Comparison of ENCODE assay signal across 11 mouse cellular contexts in the genomic region with DNA sequence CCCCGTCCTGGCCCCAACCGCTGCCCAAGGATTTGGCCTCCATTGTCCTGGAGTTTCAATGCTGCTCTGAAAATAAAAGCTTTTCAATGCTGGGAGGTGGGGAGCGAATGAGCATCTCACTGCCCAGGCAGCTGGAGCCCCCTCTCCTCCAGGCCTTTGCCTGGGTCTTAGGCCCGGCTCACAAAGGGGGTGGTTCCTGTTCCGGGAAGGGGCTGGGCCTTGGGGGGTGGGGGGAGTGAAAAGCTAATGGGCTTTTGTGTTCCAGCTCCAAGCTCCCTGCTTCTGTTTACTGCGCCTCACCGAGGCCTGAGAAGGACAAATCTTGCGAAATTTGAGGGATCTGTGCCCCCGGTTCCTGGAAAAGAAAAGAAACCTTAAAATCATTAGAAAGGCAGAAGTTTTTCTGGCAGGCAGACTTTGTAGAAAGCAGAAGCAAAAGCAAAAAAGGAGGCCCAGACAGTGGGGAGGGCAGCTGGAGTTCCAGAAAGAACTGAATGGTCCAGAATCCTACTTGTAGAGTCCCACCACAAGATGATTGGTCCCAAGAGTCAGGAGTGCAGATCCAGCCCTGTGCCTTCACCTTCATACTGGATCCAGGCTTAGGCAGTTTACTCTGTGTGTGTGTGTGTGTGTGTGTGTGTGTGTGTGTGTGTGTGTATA. TPM values are rescaled to one million over a fixed set of nuclear protein-coding genes. Genes with fewer than 3 reads are reported as not detected.
DNase-seq lines count a peak whose midpoint lies in the region; ATAC-seq and TF ChIP-seq lines count a peak whose summit lies in the region.
"Had no signal": no experiment of that assay in that cellular context is flagged by ENCODE, and none has a peak within 500 bp of the region (broad histone marks: within the 10 kb centered on the region; RNA-seq: fewer than 3 reads in every experiment).

No protein-coding gene starts in this region.

- H3K9ac ChIP-seq in midbrain, postnatal 0 days (replicated peaks; ENCODE audit: low read length, poor library complexity, severe bottlenecking): no peak overlapping the region
- no peak overlapping the region for H3K9ac ChIP-seq in forebrain, embryonic 12.5 days
- H3K9ac ChIP-seq in liver, embryonic 15.5 days: no peak overlapping the region

- no peak for TF ChIP-seq POLR2A in small intestine, adult 2 months (IDR thresholded peaks at IDR 0.05; ENCODE audit: low read depth, low read length)
- TF ChIP-seq POLR2A in lung, adult 2 months (IDR thresholded peaks at IDR 0.05; ENCODE audit: borderline replicate concordance, extremely low read depth, low read depth, low read length): no peak

- H3K4me2 ChIP-seq in midbrain, postnatal 0 days (ENCODE audit: low read depth, low read length, poor library complexity, severe bottlenecking): no peak overlapping the region
- H3K4me2 ChIP-seq in forebrain, embryonic 12.5 days: no peak overlapping the region
- H3K4me2 ChIP-seq in liver, embryonic 15.5 days: no peak overlapping the region

- TF ChIP-seq CTCF in midbrain, postnatal 0 days (IDR thresholded peaks at IDR 0.05): no peak
- no peak for TF ChIP-seq CTCF in small intestine, adult 2 months (IDR thresholded peaks at IDR 0.05; ENCODE audit: extremely low read depth, insufficient read length, insufficient replicate concordance, low read depth, low read length)
- no peak for TF ChIP-seq CTCF in lung, adult 2 months (IDR thresholded peaks at IDR 0.05; ENCODE audit: insufficient read depth, low read length)

- H3K4me1 ChIP-seq in midbrain, embryonic 10.5 days: peaks cover 98% of the 10 kb centered on the region
- 0 out of 2 replicates have a peak, but pooled peaks cover 4% of the 10 kb centered on the region for H3K4me1 ChIP-seq in midbrain, postnatal 0 days (ENCODE audit: insufficient read depth, low read length)
- peaks cover 60% of the 10 kb centered on the region for H3K4me1 ChIP-seq in forebrain, embryonic 12.5 days
- peaks cover 19% of the 10 kb centered on the region for H3K4me1 ChIP-seq in liver, embryonic 15.5 days (replicated peaks)
- H3K4me1 ChIP-seq in small intestine, adult 2 months (ENCODE audit: control insufficient read depth, insufficient read depth, insufficient read length, low read length): no peaks in the 10 kb centered on the region
- H3K4me1 ChIP-seq in lung, adult 2 months (ENCODE audit: control insufficient read depth, insufficient read depth, low read length): no peaks in the 10 kb centered on the region

- H3K27ac ChIP-seq in midbrain, embryonic 10.5 days (replicated peaks): peak overlapping the region; percentile 89
- H3K27ac ChIP-seq in midbrain, postnatal 0 days (ENCODE audit: low read depth, low read length): no peak overlapping the region
- H3K27ac ChIP-seq in forebrain, embryonic 12.5 days: peak overlapping the region; percentile 71
- peak overlapping the region; percentile 33; the same call in 1 of the 2 replicates for H3K27ac ChIP-seq in liver, embryonic 15.5 days (replicated peaks)
- H3K27ac ChIP-seq in small intestine, adult 2 months (ENCODE audit: insufficient read depth, low read depth, low read length): peak overlapping the region; percentile 33; the same call in 1 of the 2 replicates

- peaks cover 10% of the 10 kb centered on the region for H3K36me3 ChIP-seq in midbrain, embryonic 10.5 days
- H3K36me3 ChIP-seq in midbrain, postnatal 0 days (ENCODE audit: insufficient read depth, low read length): no peaks in the 10 kb centered on the region
- H3K36me3 ChIP-seq in forebrain, embryonic 12.5 days (replicated peaks): no peaks in the 10 kb centered on the region
- no peaks in the 10 kb centered on the region for H3K36me3 ChIP-seq in liver, embryonic 15.5 days (replicated peaks)
- H3K36me3 ChIP-seq in small intestine, adult 2 months (ENCODE audit: control insufficient read depth, insufficient read depth, low read length): no peaks in the 10 kb centered on the region

- DNase-seq in midbrain, embryonic 10.5 days (ENCODE audit: low spot score): peak; percentile 85
- DNase-seq in midbrain, postnatal 0 days (ENCODE audit: low spot score): no peak
- no peak for DNase-seq in T-cell, adult 2 months (ENCODE audit: low spot score)
- DNase-seq in lung, adult 2 months: no peak
- no peak for DNase-seq in frontal cortex, postnatal 36 days (ENCODE audit: low spot score in 2 of 2)
- DNase-seq: gastrocnemius, postnatal 14 days; kidney, adult 11 months; thymus, adult 2 months had no signal

- peaks cover 57% of the 10 kb centered on the region for H3K27me3 ChIP-seq in midbrain, embryonic 10.5 days (ENCODE audit: low read depth, poor library complexity, severe bottlenecking)
- peaks cover 3% of the 10 kb centered on the region; the same call in 1 of the 2 replicates for H3K27me3 ChIP-seq in midbrain, postnatal 0 days (ENCODE audit: insufficient read depth, low read length)
- peaks cover 55% of the 10 kb centered on the region for H3K27me3 ChIP-seq in forebrain, embryonic 12.5 days
- no peaks in the 10 kb centered on the region for H3K27me3 ChIP-seq in liver, embryonic 15.5 days
- no peaks in the 10 kb centered on the region for H3K27me3 ChIP-seq in small intestine, adult 2 months (ENCODE audit: control insufficient read depth, insufficient read depth, low read length)

- H3K4me3 ChIP-seq in midbrain, embryonic 10.5 days: 0 out of 2 replicates have a peak overlapping the region, but pooled peaks have one; percentile 1
- H3K4me3 ChIP-seq in midbrain, postnatal 0 days (ENCODE audit: low read depth, low read length): no peak overlapping the region
- no peak overlapping the region for H3K4me3 ChIP-seq in forebrain, embryonic 12.5 days (replicated peaks)
- H3K4me3 ChIP-seq in liver, embryonic 15.5 days (replicated peaks): no peak overlapping the region
- H3K4me3 ChIP-seq in small intestine, adult 2 months (ENCODE audit: low read depth, low read length): no peak overlapping the region
- H3K4me3 ChIP-seq in lung, adult 2 months (replicated peaks; ENCODE audit: extremely low read depth, low read depth, low read length): no peak overlapping the region

- 7% methylated on average over 9 of the region's 9 CpGs for WGBS in midbrain, embryonic 10.5 days
- 19% methylated on average over 9 of the region's 9 CpGs for WGBS in midbrain, postnatal 0 days
- 3% methylated on average over 9 of the region's 9 CpGs for WGBS in forebrain, embryonic 12.5 days
- whole genome bisulfite sequencing in liver, embryonic 15.5 days (ENCODE audit: insufficient replicate concordance): 38% methylated on average over 9 of the region's 9 CpGs
- WGBS in small intestine, adult 2 months: 63% methylated on average over 9 of the region's 9 CpGs
- WGBS in lung, adult 2 months: 59% methylated on average over 9 of the region's 9 CpGs

- H3K9me3 ChIP-seq in midbrain, embryonic 10.5 days (replicated peaks): no peaks in the 10 kb centered on the region
- H3K9me3 ChIP-seq in midbrain, postnatal 0 days (ENCODE audit: low read length): no peaks in the 10 kb centered on the region
- no peaks in the 10 kb centered on the region for H3K9me3 ChIP-seq in forebrain, embryonic 12.5 days
- H3K9me3 ChIP-seq in liver, embryonic 15.5 days (replicated peaks): no peaks in the 10 kb centered on the region

- ATAC-seq in midbrain, postnatal 0 days (ENCODE audit: low FRiP score): no peak
- ATAC-seq in forebrain, embryonic 12.5 days (ENCODE audit: low FRiP score): peak; percentile 89
- ATAC-seq in liver, embryonic 15.5 days (ENCODE audit: insufficient read depth): no peak

RNA-seq across cellular contexts. Expression of a gene that starts 23.5 kb away (rescaled TPM):
- 15.6 and 19.4 TPM in 2 replicates for polyA plus RNA-seq in midbrain, embryonic 10.5 days (2016; fragmentation: Nextera tagmentation; extraction: Ambion mirVana)
- total RNA-seq in midbrain, postnatal 0 days (2014; rRNA removed): 24.9 and 27.6 TPM in 2 replicates
- 7.9 and 9.0 TPM in 2 replicates for polyA plus RNA-seq in midbrain, postnatal 0 days (2015; fragmentation: Nextera tagmentation; extraction: Ambion mirVana)
- polyA plus RNA-seq in forebrain, embryonic 12.5 days (2016; fragmentation: Nextera tagmentation; extraction: Ambion mirVana): 8.8 and 9.2 TPM in 2 replicates
- 13.4 and 14.6 TPM in 2 replicates for polyA plus RNA-seq in liver, embryonic 15.5 days (2015; fragmentation: Nextera tagmentation; extraction: Ambion mirVana)
- 3.7 and 10.3 TPM in 2 replicates for polyA plus RNA-seq in small intestine, adult 2 months (2012; rRNA removed)
- polyA plus RNA-seq in lung, adult 2 months (2012; rRNA removed): 5.5 and 6.3 TPM in 2 replicates
